In the genomic region with DNA sequence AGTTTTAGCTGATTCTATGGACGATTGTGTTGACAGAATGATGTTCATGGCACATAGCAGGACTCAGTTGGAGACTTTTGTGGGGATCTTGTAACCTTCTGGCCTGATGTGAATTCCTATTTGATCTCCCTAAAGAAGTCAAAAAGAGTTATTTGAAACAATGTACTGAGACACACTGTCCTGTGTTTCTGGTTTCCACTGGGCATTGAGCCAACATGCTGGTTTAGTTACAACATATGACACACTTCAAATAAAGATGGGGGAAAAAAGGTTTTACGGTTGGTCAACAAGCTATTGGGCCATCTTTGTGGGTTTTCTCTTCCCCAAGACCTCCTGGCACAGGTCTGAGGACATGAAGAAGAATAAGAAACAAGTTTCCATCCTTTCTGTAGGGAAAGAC, we compare ENCODE assay signal across 17 mouse cellular contexts.
A peak's percentile ranks its signal among the peaks of the same experiment; 100 is the strongest.
DNase-seq lines count a peak whose midpoint lies in the region; ATAC-seq and TF ChIP-seq lines count a peak whose summit lies in the region.
"Had no signal": no experiment of that assay in that cellular context is flagged by ENCODE, and none has a peak within 500 bp of the region (broad histone marks: within the 10 kb centered on the region; RNA-seq: fewer than 3 reads in every experiment).

No protein-coding gene starts in this region.

- H3K4me1 ChIP-seq in midbrain, postnatal 0 days (ENCODE audit: insufficient read depth, low read length): no peaks in the 10 kb centered on the region
- H3K4me1 ChIP-seq in midbrain, embryonic 11.5 days (ENCODE audit: control insufficient read depth, insufficient read depth, low read length): no peaks in the 10 kb centered on the region
- H3K4me1 ChIP-seq in limb, embryonic 14.5 days (ENCODE audit: control insufficient read depth, insufficient read depth, low read length): 0 out of 2 replicates have a peak, but pooled peaks cover 3% of the 10 kb centered on the region
- no peaks in the 10 kb centered on the region for H3K4me1 ChIP-seq in liver, embryonic 11.5 days (replicated peaks; ENCODE audit: control insufficient read depth, insufficient read depth, low read length)
- H3K4me1 ChIP-seq: forebrain, embryonic 12.5 days; hindbrain, embryonic 10.5 days; liver, embryonic 15.5 days had no signal

- H3K4me3 ChIP-seq in midbrain, postnatal 0 days (ENCODE audit: low read depth, low read length): no peak overlapping the region
- no peak overlapping the region for H3K4me3 ChIP-seq in midbrain, embryonic 11.5 days (ENCODE audit: low read depth, low read length)
- H3K4me3 ChIP-seq in limb, embryonic 14.5 days (replicated peaks; ENCODE audit: low read length): no peak overlapping the region
- no peak overlapping the region for H3K4me3 ChIP-seq in liver, embryonic 11.5 days (ENCODE audit: low read depth, low read length)
- H3K4me3 ChIP-seq: forebrain, embryonic 12.5 days; heart, embryonic 13.5 days; hindbrain, embryonic 10.5 days; liver, embryonic 15.5 days had no signal

- 36% methylated on average over 2 of the region's 2 CpGs for WGBS in midbrain, postnatal 0 days
- WGBS in midbrain, embryonic 11.5 days: 63% methylated on average over 2 of the region's 2 CpGs
- 36% methylated on average over 2 of the region's 2 CpGs for WGBS in limb, embryonic 14.5 days
- WGBS in liver, embryonic 11.5 days: 63% methylated on average over 2 of the region's 2 CpGs

- H3K9ac ChIP-seq in midbrain, postnatal 0 days (replicated peaks; ENCODE audit: low read length, poor library complexity, severe bottlenecking): no peak overlapping the region
- no peak overlapping the region for H3K9ac ChIP-seq in midbrain, embryonic 11.5 days (ENCODE audit: low read length)
- H3K9ac ChIP-seq in limb, embryonic 14.5 days (ENCODE audit: low read depth, low read length, severe bottlenecking): no peak overlapping the region
- H3K9ac ChIP-seq in liver, embryonic 11.5 days (ENCODE audit: low read depth, low read length): no peak overlapping the region
- H3K9ac ChIP-seq: forebrain, embryonic 12.5 days; heart, embryonic 13.5 days; liver, embryonic 15.5 days had no signal

- no peak for TF ChIP-seq CTCF in midbrain, postnatal 0 days (IDR thresholded peaks at IDR 0.05)
- TF ChIP-seq CTCF in Patski (IDR thresholded peaks at IDR 0.05): no peak

- no peak overlapping the region for H3K27ac ChIP-seq in midbrain, postnatal 0 days (ENCODE audit: low read depth, low read length)
- no peak overlapping the region for H3K27ac ChIP-seq in midbrain, embryonic 11.5 days (ENCODE audit: low read depth, low read length)
- no peak overlapping the region for H3K27ac ChIP-seq in limb, embryonic 14.5 days (replicated peaks; ENCODE audit: low read depth, low read length)
- no peak overlapping the region for H3K27ac ChIP-seq in liver, embryonic 11.5 days (ENCODE audit: low read depth, low read length)
- H3K27ac ChIP-seq: forebrain, embryonic 12.5 days; heart, embryonic 13.5 days; hindbrain, embryonic 10.5 days; kidney, postnatal 0 days; liver, embryonic 15.5 days had no signal

- no peaks in the 10 kb centered on the region for H3K36me3 ChIP-seq in midbrain, postnatal 0 days (ENCODE audit: insufficient read depth, low read length)
- no peaks in the 10 kb centered on the region for H3K36me3 ChIP-seq in midbrain, embryonic 11.5 days (ENCODE audit: control insufficient read depth, insufficient read depth, low read length)
- no peaks in the 10 kb centered on the region for H3K36me3 ChIP-seq in limb, embryonic 14.5 days (ENCODE audit: control insufficient read depth, insufficient read depth, low read length)
- H3K36me3 ChIP-seq in liver, embryonic 11.5 days (ENCODE audit: control insufficient read depth, insufficient read depth, low read length): no peaks in the 10 kb centered on the region
- H3K36me3 ChIP-seq: forebrain, embryonic 12.5 days; heart, embryonic 13.5 days; hindbrain, embryonic 10.5 days; liver, embryonic 15.5 days had no signal

- in situ Hi-C loops in Patski (cut with MboI; ENCODE audit: low pct_unique_long_range_greater_than_20kb): no loop called here

- DNase-seq in kidney, postnatal 10 days: peak; percentile 15
- no peak for DNase-seq in kidney, postnatal 14 days
- DNase-seq in midbrain, postnatal 0 days (ENCODE audit: low spot score): peak; percentile 12
- no peak for DNase-seq in midbrain, embryonic 11.5 days (ENCODE audit: low spot score, missing footprints)
- no peak for DNase-seq in Patski (ENCODE audit: low read depth, low spot score)
- peak; percentile 38 for DNase-seq in limb, embryonic 14.5 days (ENCODE audit: low spot score)
- DNase-seq in liver, embryonic 11.5 days (ENCODE audit: low spot score): no peak
- no peak for DNase-seq in thymus, postnatal 4 days
- DNase-seq: cerebellum, adult 11-12 months; layer of hippocampus, adult 9-11 months had no signal

- no peaks in the 10 kb centered on the region for H3K9me3 ChIP-seq in midbrain, postnatal 0 days (ENCODE audit: low read length)
- H3K9me3 ChIP-seq in midbrain, embryonic 11.5 days (ENCODE audit: control insufficient read depth, low read length): no peaks in the 10 kb centered on the region
- H3K9me3 ChIP-seq in limb, embryonic 14.5 days (ENCODE audit: control insufficient read depth, low read length): no peaks in the 10 kb centered on the region
- no peaks in the 10 kb centered on the region for H3K9me3 ChIP-seq in liver, embryonic 11.5 days (ENCODE audit: control insufficient read depth, low read length)
- H3K9me3 ChIP-seq: forebrain, embryonic 12.5 days; heart, embryonic 13.5 days; hindbrain, embryonic 10.5 days; liver, embryonic 15.5 days had no signal

- no peak overlapping the region for H3K4me2 ChIP-seq in midbrain, postnatal 0 days (ENCODE audit: low read depth, low read length, poor library complexity, severe bottlenecking)
- H3K4me2 ChIP-seq in midbrain, embryonic 11.5 days: no peak overlapping the region
- no peak overlapping the region for H3K4me2 ChIP-seq in limb, embryonic 14.5 days (replicated peaks; ENCODE audit: low read depth, low read length, severe bottlenecking)
- no peak overlapping the region for H3K4me2 ChIP-seq in liver, embryonic 11.5 days
- H3K4me2 ChIP-seq: forebrain, embryonic 12.5 days; heart, embryonic 13.5 days; liver, embryonic 15.5 days had no signal

- CTCF ChIA-PET in Patski (lab: Charles Lee): no interaction called here

- POLR2A ChIA-PET in Patski (lab: Charles Lee): no interaction called here

- no peaks in the 10 kb centered on the region for H3K27me3 ChIP-seq in midbrain, postnatal 0 days (ENCODE audit: insufficient read depth, low read length)
- no peaks in the 10 kb centered on the region for H3K27me3 ChIP-seq in midbrain, embryonic 11.5 days (ENCODE audit: control insufficient read depth, insufficient read depth, low read length)
- H3K27me3 ChIP-seq in Patski: no peaks in the 10 kb centered on the region
- no peaks in the 10 kb centered on the region for H3K27me3 ChIP-seq in limb, embryonic 14.5 days (ENCODE audit: control insufficient read depth, insufficient read depth, low read length)
- H3K27me3 ChIP-seq in liver, embryonic 11.5 days (replicated peaks; ENCODE audit: control insufficient read depth, insufficient read depth, low read length): no peaks in the 10 kb centered on the region
- H3K27me3 ChIP-seq: CH12.LX; forebrain, embryonic 12.5 days; heart, embryonic 13.5 days; liver, embryonic 15.5 days had no signal

- TF ChIP-seq POLR2A in limb, embryonic 14.5 days (IDR thresholded peaks at IDR 0.05; ENCODE audit: borderline replicate concordance, extremely low read depth, insufficient read depth, insufficient read length): no peak

- ATAC-seq in midbrain, postnatal 0 days (ENCODE audit: low FRiP score): no peak
- ATAC-seq in midbrain, embryonic 11.5 days (ENCODE audit: low FRiP score): no peak
- peak; percentile 47 for ATAC-seq in Patski
- peak; percentile 37; the same call in 1 of the 2 replicates for ATAC-seq in limb, embryonic 14.5 days (ENCODE audit: low FRiP score, low read depth)
- ATAC-seq in liver, embryonic 11.5 days (replicated peaks; ENCODE audit: low FRiP score): no peak
- ATAC-seq: intestine, postnatal 0 days had no signal

Comparison
In these comparisons a context has a peak if more than half of its experiments do, and no peak if none do; other contexts are left out.
1. DNase-seq: peak in kidney, postnatal 10 days (single experiment), midbrain, postnatal 0 days (single experiment) and limb, embryonic 14.5 days (single experiment); none in kidney, postnatal 14 days (single experiment), midbrain, embryonic 11.5 days (single experiment), Patski (single experiment), liver, embryonic 11.5 days (single experiment) and thymus, postnatal 4 days (single experiment).
2. ATAC-seq: peak in Patski (single experiment) and limb, embryonic 14.5 days (single experiment); none in midbrain, postnatal 0 days (single experiment), midbrain, embryonic 11.5 days (single experiment) and liver, embryonic 11.5 days (single experiment).